Mouse (Mus musculus) hindlimb bud, embryonic 11.5 days (tissue): Measurements from ENCODE around the gene Etl4.
"Not testable (repeated sequence)": the region's sequence is repeated elsewhere in the genome, so short reads cannot be mapped to it uniquely, and the experiment has no call there.

Source experiments
- DNase-seq: peaks from one replicate; pipeline ENCODE4 v3.0.0-alpha.2; 2012; ENCODE audit warnings: low read depth, low spot score; ENCODE audit errors: extremely low spot score

Etl4 gene

DNA sequence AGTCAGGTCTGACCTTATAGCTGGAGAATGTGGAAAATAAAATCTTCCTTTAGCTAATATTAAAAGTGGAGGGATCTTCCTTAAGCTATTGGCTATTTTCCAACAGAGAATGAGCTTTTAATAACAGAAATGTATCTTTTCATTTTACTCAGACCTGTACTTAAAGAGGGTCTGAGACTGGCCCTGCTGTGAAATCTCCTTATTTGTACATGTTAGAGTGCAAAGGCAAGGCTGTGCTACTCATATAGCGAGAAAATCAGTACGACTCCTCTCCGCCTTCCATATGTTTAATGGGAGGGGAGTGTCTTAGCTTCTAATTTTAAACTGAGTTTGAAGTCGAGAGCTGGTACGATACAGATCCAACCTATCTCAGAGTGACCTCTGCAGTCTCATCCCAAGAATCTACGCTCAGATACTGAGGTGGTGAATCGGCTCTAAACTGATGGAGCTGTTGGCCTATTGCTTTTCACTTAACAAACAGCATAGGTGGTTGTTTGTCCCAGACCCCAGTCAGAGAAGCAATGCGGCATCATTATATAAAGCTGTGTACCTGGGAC, 719.7 kb downstream of the Etl4 start:
- DNase-seq, result no peak

DNA sequence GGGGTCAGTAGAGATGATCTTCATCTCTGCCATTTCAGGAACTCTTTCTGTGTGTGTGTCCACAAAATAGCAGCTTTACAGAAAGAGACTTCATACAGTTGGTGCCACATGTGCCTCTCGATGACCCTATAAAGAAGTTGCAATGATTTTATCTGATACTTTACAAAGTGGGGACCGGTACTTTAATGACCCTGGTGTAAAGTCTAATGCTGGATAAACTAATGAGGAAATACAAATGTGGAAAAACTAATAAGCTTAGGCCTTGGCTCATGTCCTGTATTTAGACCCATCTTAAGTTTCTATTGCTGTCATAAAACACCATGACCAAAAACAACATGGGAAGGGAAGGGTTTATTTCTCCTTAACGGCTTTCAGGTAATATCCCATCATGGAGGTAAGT, 729.0 kb downstream of the Etl4 start:
- no peak for DNase-seq

- no peak for DNase-seq
These were observed 730.1 kb downstream of the Etl4 start for GRCm38 (mm10) chr2:20639721-20640120.

- no peak for DNase-seq
These were observed 733.2 kb downstream of the Etl4 start for GRCm38 (mm10) chr2:20642818-20643217.

- no peak for DNase-seq
These were observed 740.2 kb downstream of the Etl4 start for GRCm38 (mm10) chr2:20649817-20650216.

DNA sequence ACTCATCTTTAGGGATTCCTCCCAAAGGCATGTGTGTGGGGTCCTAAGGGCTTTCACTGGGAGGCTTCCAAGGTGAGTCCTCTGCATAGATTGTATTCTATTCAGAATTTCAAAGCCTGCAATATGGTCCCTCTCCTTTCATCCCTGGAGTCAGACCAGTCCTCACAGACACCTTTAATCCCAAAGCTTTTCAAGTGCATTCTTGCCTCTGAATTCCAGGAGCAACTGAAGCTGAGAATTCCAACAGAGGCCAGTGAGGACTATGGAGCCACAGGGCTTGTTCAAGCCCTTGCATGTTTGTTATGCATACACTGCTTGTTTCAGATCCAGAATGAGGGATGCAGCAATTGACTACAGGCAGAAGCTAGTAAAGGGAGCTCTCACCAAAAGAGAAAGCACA, 743.5 kb downstream of the Etl4 start:
- DNase-seq, result no peak

DNA sequence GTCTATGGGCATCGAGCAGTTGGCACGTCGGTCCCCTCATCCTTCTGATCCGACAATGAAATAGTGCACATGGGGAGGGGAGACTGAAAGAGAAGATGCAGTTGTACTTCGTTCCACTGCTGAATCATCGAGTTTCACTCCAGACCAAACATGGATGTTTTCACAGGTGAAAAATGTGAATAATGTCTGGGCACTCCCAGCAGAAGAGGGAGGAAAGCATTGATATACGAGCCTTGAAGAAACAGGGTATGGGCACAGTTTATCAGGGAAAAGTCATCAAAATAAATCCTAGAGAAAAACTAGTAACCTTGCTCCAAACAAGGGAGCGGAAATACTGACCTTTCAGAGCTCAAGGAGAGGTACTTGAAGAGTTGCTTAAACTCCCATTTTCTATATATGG, 744.5 kb downstream of the Etl4 start:
- no peak for DNase-seq

- DNase-seq, result no peak
These were observed 745.2 kb downstream of the Etl4 start for GRCm38 (mm10) chr2:20654598-20655340.

GRCm38 (mm10) chr2:20655341-20655612, 745.7 kb downstream of the Etl4 start:
- no peak for DNase-seq

- DNase-seq, result no peak
These were observed 748.3 kb downstream of the Etl4 start for GRCm38 (mm10) chr2:20657856-20658255.

DNA sequence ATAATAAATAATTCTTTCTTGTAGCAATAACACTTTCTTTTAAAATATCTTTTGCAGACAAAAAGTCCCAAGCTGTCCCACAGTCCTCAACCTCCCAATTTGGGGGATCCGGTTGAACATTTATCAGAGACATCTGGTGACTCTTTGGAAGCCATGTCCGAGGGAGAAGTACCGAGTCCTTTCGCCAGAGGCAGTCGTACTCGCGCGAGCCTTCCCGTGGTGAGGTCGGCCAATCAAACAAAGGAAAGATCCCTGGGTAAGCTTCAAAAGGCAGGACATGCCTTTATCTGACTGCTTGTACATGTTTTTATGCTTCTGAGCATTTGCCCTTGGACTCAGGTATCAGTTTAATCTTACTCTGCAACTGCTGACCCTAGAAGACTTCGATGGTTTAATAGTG, 752.3 kb downstream of the Etl4 start:
- DNase-seq, result no peak

DNA sequence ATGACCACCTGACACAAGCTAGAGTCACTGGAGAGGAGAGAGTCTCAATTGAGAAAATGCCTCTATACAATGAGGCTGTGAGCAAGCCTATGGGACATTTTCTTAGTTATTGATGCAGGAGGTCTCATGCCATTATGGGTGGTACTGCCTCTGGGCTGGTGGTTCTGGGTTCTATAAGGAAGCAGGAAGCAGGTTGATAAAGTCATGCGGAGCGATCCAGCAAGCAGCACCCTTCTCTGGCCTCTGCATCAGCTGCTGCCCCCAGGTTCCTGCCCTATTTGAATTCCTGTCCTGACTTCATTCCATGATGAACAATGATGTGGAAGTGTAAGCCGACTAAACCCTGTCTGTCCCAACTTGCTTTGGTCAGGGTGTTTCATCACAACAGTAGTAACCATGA, 753.1 kb downstream of the Etl4 start:
- no peak for DNase-seq

GRCm38 (mm10) chr2:20665309-20665971, 755.9 kb downstream of the Etl4 start:
- DNase-seq, result no peak

GRCm38 (mm10) chr2:20666051-20666478, 756.5 kb downstream of the Etl4 start:
- DNase-seq, result peak; percentile 42

- no peak for DNase-seq
These were observed 758.3 kb downstream of the Etl4 start for GRCm38 (mm10) chr2:20667876-20668275.

- not testable (repeated sequence) for DNase-seq
These were observed 758.9 kb downstream of the Etl4 start for GRCm38 (mm10) chr2:20668276-20669030.

GRCm38 (mm10) chr2:20669367-20669766, 759.8 kb downstream of the Etl4 start:
- no peak for DNase-seq

- no peak for DNase-seq
These were observed 762.1 kb downstream of the Etl4 start for GRCm38 (mm10) chr2:20671546-20672255.

DNA sequence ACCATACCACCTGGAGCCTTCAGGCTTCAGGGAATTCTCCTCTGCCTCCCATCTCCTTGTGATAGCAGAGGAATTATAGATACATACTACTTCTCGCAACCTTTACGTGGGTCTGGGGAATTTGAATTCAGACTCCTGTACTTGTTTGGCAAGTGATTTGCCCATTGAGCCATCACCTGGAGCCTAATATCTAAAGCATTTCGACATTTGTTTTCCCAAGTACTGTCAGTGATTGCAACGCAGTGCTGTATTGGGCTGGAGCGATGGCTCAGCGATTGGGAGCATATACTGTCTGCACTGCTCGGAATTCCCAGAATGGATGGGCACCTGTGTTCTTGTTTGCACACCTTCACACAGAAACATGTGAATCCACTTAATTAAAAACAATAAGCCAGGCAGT, 762.7 kb downstream of the Etl4 start:
- DNase-seq, result no peak

GRCm38 (mm10) chr2:20672803-20673603, 763.4 kb downstream of the Etl4 start:
- DNase-seq, result peak; percentile 20
